Mouse (Mus musculus) liver, postnatal 0 days (tissue): ENCODE data around the gene Rassf4.

ENCODE experiments used
- CTCF ChIP-seq: sonication (generic); IDR thresholded peaks from 2 replicates; pipeline ENCODE4 v1.5.1; 2016; ENCODE audit warnings: antibody characterized with exemption, low read depth
- EP300 ChIP-seq: IDR thresholded peaks from 2 replicates; pipeline ENCODE4 v1.6.1; 2016; ENCODE audit warnings: antibody characterized with exemption, low read depth, mild to moderate bottlenecking

GRCm38 (mm10) chr6:116671768-116672167 lies 2.0 kb downstream of the Rassf4 start:
- TF ChIP-seq EP300 (no peak), CTCF (no peak)
